Mouse (Mus musculus): Measurements from ENCODE around the gene Ccdc91. TPM values are rescaled to one million over a fixed set of nuclear protein-coding genes. Genes with fewer than 3 reads are reported as not detected.

Gene Ccdc91
- 10 to 100 TPM; 34.7 to 41.0 (median 37.1) TPM for total RNA-seq (2022)

DNA sequence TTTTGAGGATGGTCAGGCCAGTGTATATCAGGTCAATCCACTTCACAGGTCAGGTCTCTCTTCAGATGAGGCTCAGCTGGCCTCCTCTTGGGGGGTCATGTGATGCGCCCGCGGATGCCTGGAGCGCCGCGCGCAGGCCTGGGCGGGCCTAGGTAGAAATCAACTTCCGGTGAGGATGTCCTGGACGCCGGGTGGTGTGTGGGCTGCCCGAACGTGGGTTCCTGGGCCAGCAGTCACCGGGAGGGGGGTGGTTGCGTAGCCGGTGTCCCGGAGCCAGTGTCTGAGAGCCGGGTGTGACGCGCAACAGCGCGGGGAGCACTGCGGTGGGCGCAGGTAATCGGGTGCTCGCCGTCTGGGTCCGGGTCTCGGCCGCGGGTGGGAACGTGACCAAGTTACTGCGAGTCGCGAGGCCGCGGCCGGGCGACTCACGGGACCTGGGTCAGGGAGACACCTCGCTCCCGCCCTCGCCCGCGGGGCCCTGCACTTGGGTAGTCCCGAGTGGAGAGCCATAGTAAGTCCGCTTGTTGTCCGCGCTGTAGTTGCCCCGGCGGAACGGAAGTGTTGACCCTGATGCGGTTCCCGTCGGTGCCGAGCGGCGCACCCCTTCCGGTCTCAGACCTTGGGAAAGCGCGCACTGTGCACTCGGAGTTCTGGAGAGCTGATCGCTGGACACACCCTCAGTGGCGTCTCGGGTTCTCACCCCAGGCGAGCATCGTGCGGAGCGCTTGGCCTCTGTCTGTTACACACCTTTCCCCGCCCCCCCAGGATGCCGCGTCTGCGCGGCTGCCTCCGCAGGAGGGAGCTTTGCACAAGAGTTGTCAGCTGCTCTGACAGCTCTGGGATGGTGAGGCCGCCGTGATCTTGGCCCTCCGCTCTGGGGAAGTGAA, at the start of gene Ccdc91:
Gene Ccdc91, plus strand, starts transcription at position 102 of the 887 bp plus-strand sequence.
- DNase-seq (ENCODE audit: low spot score in 2 of 2) = peak; percentile 81 to 88

DNA sequence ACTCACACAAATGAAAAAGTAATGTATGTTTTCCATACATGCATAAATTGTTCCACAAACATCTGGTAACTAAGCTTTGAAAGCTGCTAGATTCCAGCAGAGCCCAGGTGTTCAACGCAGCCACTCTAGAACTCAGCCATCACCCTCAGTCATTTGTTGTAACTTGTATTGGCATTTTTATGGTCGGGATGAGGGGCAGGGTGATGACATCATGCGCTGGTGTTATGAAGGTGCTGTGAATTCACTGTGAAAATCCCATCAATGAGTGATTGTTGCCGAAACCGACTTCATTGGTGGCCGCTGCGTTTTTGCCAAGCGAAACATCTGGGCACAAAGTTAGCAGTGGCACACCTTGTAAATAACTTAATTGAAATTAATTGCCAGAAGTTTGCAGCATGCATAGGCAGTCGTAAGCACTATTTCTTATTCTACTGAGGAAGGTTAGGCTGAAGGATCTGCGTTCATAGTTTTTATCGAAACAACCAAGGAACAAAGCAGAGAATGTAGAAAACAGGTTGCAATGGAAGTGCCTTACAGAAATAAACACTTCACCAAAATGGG, 48.6 kb upstream of the Ccdc91 start:
- DNase-seq (ENCODE audit: low spot score in 2 of 2) = no peak

DNA sequence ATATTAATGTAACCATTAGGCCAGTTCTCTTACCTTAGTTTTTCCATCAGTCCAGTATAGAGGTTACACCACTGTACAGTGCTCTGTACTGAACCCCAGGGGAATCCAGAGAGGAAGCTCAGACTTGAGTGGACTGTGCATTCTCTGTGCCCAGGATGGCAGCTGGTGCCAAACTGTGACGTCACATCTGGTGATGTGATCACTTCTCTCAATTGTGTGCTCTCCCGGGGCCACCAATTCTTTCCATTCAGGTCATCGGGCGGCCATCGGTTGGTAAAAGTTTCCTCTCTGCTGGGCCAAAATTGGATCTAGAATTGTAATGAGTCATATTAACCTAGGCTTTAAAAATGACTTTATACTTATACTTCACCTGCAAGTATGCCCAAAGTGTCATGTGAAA, 19.9 kb upstream of the Ccdc91 start:
- no peak for DNase-seq (ENCODE audit: low spot score in 2 of 2)

DNA sequence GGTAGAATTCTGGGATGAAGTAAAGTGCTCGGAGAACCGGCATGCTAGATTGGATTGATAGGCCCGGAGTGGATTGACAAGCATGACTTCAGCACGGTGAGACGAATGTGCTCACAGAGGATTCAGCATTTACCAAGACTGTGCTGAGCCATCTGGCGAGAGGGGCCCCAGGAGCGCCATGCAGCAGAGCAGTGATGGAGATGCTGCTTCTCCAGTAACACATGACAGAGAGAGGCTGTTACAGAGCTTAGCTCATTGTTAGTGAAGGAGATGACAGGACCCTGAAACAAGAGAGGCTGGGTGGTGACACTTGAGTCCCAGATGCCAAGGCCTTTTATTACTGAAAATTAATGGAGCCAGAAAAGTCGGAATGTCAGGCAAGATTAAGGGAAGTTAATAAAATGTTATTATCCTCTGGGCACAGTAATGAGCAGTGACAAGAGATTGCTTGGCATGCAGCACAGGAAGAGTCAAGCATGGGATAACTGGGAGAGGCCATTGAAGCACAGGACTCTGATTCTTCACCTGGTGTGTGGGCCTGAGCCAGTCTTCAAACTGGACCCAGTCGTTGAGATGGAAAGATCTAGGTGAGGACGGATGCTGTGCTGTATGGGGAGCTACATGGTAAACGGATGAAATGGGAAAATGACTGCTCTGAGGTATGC, 16.9 kb upstream of the Ccdc91 start:
- no peak for DNase-seq (ENCODE audit: low spot score in 2 of 2)

DNA sequence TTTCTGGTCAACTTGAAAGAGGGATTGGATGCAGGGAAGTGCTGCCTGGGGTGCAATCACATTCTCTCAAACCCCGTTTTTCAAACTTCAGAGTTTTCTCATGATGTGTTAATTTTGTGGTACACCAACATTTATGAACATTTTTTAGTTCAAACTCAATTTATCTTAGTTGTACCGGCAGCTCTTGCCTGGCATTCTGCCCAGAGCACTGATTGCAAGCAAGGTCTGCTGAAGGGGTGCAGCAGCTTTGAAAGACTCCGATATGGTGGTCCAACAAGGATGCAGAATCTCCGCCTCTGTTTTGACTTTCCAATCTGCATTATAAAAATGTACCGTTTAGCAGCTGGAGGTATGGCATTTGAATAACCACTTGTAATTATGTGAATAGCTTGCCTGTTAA, 5.6 kb upstream of the Ccdc91 start:
- DNase-seq (ENCODE audit: low spot score in 2 of 2) = no peak

DNA sequence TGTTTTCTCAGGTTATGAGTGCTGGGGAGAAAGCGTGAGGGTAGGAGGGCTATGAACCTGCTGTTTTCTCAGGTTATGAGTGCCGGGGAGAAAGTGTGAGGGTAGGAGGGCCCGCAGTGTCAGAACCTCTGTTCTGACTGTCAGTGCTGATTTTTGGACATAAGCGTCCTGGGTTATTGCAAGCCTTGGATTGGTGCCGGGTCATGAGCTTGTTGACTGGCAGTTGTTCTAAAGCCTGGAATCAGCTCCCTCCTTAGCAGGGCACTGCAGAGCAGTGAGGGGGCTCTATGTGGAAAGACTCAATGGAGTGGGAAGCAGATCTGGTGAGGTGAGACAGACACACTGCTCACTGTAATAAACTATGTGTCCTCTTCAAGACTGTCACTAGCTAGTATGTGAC, 5.5 kb downstream of the Ccdc91 start:
- DNase-seq (ENCODE audit: low spot score in 2 of 2) = no peak

DNA sequence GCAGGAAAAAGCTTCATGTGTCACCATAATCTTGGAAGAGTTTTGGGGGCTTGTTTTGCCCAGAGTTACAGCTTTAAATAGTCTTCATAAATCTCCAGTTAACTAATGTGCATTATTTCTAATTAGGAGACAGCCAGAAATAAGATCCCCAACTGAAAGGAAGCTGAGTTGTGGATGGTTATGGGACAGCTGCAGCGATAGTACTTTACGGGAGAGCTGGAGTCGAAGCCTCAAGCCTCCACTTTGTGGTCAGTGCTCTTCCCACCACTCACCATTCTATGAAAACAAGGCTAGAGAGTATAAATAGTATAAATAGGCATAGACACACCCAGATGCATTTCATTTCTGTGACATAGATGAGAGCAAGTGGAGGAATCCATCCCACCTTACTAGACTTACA, 14.5 kb downstream of the Ccdc91 start:
- no peak for DNase-seq (ENCODE audit: low spot score in 2 of 2)

DNA sequence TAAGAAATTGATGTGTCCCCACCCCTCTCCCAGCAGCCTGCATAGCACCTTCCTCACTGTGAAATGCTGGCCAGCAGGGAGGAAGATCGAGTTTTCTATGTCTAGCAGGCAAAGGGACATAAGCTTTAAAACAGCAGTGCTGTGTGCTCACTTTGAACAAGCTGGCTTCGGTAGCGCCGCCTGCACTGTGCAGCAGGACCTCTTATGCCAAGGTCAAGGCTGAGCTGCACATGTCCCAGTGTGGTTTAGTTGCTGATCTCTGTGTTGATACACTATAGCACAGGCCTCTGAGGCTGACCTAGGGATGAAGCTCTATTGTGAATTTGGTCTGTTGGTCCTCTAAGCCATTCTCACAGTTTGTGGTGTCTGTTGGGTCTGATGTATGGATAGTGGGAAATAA, 16.9 kb downstream of the Ccdc91 start:
- DNase-seq (ENCODE audit: low spot score in 2 of 2) = no peak

DNA sequence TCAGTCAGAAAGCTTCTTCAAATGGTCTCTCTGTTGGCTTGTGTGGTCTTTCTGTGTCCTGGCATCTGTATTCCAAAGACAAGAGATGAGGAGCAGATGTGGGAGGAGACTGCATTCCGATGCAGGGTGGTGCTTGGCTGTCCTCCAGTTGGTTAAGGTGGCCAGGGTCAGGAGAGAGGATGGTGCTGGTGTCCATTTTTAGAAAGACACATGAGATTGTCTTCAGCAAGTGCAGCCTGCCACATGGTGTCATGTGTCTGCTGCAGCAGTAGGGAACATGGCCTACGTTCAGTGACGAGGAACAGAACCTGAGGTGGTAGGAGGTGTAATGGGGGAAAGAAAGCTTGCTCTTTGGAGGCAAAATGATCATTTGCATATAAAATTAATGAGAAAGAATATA, 25.8 kb downstream of the Ccdc91 start:
- DNase-seq (ENCODE audit: low spot score in 2 of 2) = no peak

DNA sequence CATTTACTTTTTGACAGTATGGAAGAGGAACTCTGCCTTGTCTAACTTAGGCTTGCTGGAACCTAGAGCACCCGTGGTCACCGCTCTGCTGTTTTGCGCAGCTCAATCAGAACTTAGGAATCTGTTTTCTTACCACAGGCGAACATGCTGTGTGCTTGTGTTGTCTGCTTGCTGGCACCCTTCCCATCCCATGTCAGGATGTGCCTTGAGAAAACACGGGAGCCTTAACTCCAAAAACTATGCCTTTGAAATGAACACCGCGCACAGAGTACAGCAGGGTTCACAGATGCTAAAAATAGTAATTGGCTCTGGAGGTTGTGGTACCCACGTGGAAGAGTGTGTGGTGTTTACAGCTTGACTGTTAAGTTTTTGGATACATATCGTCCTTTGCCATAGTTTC, 30.4 kb downstream of the Ccdc91 start:
- DNase-seq (ENCODE audit: low spot score in 2 of 2) = no peak

DNA sequence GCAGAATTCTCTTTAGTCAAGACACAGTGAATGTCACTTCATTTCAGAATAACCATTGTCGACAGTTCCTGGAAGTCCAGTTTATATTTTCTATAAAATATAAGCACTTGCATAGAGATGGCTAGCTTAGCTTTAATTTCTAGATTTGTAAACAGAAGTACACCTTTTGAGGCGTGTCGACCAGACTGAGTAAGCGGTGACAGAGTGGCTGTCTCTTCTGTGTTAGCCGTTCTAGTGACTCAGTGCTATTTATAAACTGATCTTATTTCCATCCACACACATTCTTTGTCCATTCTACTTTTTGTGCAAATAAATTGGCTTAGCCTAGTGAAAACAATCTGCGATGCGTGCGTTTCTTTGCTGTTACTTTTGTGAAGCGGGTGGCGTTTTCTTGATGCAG, 30.9 kb downstream of the Ccdc91 start:
- no peak for DNase-seq (ENCODE audit: low spot score in 2 of 2)

DNA sequence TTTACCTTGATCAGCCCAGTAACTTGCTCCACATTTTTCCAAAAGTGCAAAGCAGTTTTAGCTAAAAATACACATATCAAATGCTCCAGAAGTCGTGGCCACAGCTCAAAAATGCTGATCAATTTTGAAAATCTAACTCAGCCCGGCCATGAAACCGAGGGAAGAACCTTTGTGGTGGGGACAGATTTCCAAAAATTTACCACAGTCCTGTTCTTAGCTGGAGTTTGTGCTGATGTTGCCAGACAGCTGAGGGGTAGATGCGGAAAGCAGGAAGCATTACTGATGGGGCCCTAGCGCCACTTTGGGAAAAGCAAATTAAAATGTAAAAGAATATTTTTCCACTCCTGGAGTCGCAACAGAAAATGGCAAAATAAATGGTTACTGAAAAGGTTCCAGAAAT, 31.6 kb downstream of the Ccdc91 start:
- DNase-seq (ENCODE audit: low spot score in 2 of 2) = no peak

DNA sequence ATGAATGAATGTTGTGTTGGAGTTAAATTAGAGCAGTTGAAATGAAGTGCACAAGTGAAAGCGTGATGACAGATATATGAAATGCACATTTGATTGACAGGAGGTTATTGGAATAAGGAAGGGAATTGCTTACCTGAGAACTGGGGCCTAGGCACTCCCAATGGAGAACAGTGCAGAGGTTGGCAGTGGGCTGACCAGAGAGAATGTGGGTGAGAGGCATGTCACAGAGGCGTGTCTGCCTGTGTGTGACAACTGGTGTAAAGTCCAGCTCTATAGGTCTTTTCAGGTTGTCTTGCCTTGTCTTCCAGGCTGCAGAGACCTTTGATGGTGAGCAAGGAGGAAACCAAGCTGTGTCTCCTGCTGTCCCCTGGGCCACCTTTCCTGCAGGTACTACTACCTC, 34.9 kb downstream of the Ccdc91 start:
- no peak for DNase-seq (ENCODE audit: low spot score in 2 of 2)

DNA sequence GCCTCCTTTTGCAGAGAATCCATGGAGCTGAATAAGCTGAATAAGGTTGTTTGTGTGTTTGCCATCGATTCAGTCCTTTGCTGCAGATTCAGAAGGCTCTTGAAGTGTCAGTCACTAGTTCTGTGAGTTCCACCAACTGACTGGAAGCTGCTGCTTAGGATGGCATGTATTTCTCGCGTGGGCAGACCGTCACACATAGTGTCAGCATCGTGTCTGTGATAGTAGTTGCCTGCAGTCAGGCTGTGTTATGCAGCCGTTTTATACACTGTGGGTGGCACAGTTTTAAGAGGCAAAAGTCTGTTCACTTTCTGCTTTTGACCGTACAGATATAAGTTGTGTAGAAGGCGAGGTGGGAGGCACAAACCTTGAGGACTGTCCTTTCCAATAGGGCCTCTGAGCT, 42.3 kb downstream of the Ccdc91 start:
- DNase-seq (ENCODE audit: low spot score in 2 of 2) = peak; percentile 23 to 41

DNA sequence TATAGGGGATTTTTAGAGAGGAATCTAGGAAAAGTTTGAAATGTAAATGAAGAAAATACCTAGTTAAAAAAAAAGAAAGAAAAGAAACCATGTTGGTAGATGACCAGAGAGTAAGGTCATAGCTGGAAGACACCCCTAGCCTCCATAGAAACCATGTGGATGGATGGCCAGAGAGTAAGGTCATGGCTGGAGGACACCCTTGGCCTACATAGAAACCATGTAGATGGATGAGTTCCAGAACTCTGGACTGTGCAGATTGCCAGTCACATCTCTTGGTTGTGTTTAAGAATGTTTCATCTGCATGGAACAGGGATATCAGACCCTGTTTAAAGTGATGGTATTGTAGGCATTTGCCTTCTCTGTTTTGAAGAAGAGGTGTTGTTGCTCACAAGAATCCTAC, 49.6 kb downstream of the Ccdc91 start:
- no peak for DNase-seq (ENCODE audit: low spot score in 2 of 2)

DNA sequence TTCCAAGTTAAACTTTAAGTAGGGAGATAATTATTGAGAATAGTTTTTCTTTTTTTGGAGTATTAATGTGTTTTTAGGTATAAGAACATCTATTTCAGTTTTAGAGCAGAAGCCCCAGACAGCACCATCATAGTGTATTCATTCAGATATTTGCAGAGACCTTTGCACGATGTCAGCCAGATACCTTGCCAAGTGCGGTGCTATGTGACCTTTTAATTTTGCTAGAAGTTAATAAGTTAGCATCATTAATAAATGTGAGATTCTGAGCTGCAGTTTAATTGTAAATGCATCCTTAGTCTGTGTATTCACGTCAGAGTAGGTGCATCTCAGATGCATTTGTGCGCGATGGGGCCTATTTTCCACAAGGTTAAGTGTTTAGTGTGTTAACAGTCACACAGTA, 59.3 kb downstream of the Ccdc91 start:
- DNase-seq (ENCODE audit: low spot score in 2 of 2) = no peak

DNA sequence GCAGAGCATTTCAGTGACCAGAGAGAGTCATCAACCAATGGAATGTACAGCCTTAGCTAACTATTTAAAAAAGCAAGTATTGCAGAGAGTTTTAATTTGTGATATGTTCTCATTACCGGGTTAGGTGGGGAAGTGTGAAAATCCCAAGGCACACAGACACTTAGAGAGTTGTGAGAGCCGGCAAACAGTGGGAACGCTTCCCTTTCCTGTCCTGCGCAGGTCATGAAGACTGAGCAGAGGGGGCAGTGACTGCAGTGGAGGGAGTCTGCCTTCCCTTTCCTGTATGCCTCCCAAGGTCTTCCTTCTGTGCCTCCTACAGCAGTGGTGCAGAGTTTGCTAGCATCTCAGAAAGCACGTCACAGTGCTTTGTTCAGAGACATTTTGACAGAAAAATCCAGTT, 62.6 kb downstream of the Ccdc91 start:
- DNase-seq (ENCODE audit: low spot score in 2 of 2) = no peak

DNA sequence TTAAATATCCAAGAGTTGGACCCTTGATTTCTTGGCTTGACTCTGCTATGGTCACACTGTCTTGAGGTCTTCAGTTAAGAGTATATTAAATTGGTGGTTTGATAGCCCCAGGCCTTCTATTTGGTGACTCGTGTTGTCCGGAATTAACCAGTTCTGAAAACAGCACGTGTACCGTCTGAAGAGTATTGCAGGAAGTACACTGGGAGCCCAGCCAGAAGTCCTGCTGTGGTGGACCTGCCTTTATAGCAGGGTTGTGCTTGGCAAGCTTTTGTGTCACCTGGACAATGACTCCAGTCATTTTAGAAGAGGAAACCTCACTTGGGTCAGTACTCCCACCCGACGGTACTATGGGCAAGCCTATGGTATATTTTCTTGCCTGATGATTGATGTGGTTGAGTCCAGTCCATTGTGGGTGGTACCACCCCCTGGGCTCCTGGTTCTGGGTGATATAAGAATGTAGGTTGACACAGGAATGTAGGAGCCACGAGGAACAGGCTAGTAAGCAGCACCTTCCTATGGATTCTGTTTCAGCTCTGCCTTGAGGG, 63.5 kb downstream of the Ccdc91 start:
- DNase-seq (ENCODE audit: low spot score in 2 of 2) = no peak

DNA sequence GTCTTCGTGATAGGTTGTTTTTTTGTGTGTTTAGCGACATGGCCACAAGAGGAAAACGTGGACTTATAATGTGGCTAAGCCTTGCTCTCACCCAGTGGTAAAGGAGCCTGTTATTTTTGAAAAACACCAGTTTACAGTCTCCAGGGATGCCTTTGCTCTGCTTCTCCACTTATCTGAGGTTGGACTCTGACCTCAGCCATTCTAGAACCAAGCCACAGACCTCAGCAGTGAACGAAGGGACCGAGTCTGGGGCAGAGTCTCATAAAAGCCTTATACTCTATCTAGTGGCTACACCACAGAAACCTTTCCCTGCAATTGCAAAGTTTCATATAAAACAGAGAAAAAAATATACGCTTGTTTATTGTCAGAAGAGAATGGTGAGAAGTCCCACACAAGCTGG, 65.3 kb downstream of the Ccdc91 start:
- no peak for DNase-seq (ENCODE audit: low spot score in 2 of 2)

DNA sequence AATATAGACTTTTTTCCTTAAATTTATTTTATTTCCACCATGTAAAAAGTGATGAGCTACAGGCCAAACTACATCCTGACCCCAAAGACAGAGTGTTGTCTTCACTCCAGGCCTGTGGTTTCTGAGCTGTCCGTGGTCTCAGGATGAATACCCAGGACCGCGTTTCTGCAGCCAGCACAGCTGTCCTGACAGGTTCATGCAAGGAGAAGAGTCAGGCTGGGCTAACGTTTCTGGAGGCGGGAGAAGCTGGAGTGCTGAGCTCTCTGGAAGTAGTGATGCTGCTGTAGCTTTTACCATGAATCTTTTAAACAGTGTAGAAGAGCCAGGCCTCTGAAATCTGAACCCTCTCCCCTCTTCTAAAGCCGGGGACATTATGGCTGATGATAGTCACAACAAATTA, 80.0 kb downstream of the Ccdc91 start:
- no peak for DNase-seq (ENCODE audit: low spot score in 2 of 2)

DNA sequence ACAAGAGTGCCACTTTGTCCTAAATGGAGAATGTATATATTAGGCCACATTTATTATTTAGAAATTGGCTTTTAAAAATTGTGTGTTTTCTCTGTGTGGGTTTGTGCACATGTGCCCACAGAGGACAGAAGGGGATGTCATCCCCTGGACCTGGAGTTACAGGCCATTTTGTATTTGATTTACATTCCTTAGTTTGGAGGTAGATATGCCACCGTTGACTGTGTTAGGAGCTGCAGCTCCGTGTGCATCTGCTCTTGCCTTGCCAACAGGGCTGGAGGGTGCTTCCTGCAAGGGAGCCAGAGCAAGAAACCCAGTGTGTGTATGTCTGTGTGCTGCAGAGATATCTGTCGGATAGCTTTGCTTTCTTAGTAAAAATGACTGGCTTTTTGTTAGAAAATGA, 83.7 kb downstream of the Ccdc91 start:
- no peak for DNase-seq (ENCODE audit: low spot score in 2 of 2)

DNA sequence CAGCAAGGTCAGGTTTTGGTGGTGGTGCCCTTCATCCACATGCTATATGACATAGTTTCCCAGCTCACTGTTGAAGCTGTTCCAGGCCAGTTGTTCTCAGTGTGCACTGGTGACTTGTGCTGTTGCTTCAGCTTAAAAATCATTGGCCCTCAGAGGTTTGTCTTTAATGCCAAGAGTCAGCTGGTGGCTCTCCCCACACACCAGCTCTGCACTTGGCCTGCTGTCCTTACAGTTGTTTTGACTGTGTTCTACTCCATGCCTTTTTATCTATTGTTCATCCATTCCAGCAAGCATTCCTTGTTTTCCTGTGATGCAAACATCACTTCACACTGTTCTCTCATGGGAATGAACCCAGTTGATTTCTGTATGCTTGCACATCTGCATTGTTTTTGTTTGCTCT, 84.8 kb downstream of the Ccdc91 start:
- DNase-seq (ENCODE audit: low spot score in 2 of 2) = no peak

Data from layer of hippocampus, adult 8-10 months (tissue).